Mouse (Mus musculus) urinary bladder, postnatal 4 days (tissue): ENCODE measurements around the gene Dnah7b.
A peak's percentile ranks its signal among the peaks of the same experiment; 100 is the strongest.
"Not testable (repeated sequence)": the region's sequence is repeated elsewhere in the genome, so short reads cannot be mapped to it uniquely, and the experiment has no call there.

ENCODE experiments used
- DNase-seq, 2 experiments: peaks; one replicate each; pipeline ENCODE4 v3.0.0; 2021 to 2022; ENCODE audit warnings: low spot score in 2 of 2

Dnah7b gene

DNA sequence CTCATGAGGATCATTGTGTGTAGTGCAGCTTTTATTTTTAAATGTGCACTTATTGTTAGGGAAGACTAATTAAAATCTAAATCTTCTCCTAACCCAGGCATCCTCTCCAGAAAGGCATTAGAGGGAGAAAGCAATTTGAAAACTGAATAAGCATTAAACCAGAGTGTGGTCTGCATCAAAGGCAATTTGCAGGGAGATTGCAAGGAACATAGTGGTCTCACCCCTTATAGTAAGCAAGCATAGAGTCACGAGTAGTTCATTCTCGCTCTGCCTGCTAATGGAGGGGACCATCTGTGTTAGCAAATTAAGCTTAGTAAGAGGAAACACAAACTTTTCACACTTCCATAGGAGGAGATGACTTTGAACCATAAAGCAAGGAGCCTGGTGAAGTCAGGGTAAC, 228.3 kb downstream of the Dnah7b start:
- DNase-seq: not testable (repeated sequence)

DNA sequence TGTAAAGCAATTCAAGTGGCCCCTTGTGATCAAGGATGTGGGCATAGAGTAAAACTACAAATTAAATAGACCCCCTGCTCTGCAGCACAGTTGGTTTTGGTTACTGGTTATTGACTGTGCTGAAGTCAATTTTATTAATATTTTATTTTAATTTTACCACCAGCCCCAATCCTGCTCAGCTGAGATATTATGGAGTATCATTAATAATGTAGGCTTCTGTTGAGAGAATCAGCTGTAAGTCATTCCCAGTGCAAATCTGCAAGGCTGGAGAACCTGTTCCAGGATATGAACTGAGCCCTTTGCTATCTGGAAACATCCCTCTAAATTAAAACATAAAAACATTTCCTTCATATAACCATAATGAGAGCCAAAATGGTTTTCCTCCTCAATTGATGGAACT, 259.8 kb downstream of the Dnah7b start:
- DNase-seq: not testable (repeated sequence)

DNA sequence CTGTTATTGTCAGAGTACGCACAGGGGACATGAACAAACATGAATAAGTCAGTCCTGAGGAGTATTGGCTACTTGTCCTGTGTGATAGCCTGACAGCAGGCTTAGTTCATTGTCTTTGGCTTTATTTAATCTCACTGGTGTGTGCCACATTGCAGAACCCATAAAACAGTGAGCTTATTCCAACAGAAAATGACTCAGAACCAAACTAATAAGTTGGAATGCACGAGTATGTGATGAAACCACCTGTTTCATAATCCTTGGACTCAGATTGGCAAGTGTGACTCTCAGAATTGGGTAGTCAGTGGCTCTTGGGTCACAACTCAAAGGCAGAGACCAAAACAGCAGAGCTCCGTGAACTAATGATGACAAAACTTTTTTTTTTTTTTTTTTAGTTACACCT, 279.2 kb downstream of the Dnah7b start:
- DNase-seq: not testable (repeated sequence)

DNA sequence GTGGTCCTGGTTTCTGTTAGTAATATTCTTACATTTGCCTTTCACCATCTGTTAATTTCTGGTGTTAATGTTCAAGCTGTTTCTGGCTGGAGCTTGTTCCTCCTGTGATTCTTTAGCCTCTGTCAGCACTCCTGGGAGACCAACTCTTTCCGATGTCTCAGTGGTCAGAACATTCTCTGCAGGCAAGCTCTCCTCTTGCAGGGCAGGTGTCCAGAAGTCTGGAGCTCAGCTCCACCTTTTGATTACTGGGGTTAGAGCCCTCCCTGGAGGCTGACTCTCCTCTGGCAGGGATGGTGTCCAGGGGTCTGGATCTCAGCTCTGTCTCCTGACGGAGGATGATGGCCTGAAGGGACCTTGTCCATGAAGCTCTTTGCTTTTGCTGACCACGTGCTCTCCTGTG, 314.5 kb downstream of the Dnah7b start:
- not testable (repeated sequence) for DNase-seq

DNA sequence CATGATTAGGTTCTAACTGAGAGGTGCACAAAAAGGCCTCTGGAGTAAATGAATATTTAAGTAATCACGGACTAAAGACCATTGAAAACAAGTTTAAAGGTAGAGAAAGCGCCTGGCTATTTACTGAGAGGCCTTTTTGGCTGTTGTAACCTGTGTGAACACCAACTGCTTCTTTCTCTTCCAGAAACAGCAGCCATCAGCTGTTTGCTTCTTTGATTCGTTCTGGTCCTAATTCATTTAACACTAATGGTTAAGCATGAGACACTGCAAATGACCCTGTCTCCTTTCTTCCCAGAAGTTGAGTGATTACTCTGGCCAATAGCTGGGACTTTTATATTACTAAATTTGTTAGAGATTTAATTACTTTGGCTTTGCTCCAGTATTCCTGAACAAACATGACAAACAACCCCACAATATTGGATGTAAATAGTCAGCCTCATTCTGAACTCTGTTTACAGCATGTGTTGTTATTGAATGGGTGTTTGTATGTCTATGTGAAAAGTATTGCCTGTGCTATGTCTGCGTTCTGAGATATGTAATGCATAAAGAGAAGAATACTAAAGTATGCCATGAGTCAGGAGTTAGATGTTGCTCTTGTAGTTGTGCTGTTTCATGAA, 328.7 kb downstream of the Dnah7b start:
- not testable (repeated sequence) for DNase-seq

DNA sequence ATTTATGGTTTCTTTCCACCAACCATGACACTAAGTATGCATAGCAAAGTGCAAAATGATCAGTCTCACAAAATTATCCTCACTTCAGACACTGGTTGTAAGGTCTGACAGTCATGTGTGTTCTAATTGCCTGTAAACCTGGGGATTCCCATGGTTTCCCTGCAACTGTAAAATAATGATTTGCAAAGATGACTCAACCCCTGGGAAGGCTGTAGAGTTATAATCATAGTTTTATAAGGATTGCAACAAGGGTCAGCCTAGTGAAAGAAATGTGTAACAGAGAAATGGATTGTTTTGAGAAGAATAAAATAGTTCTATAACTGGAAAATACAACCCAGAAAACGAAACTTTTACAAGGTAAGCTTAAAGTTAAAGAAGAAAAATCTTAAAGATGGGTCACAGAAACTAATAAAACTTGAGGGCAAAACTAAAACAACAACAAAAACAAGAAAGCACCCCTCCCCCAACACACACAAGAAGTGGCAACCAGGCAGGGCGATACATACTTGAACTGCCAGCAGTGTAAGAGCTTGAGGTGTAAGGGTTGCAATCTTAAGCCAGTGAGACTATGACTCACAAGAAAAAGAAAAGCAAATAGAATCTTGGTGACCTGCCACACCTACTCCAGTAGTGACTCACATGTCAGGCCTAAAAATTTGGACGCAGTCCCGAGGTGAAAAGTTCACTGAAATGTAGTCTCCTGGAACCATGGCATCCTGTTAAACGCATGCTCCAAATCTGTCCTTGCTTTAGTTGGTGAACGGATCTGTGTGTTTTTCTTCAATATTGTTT, 342.4 kb downstream of the Dnah7b start:
- DNase-seq: peak in 1 of 2 experiments; percentile 24

DNA sequence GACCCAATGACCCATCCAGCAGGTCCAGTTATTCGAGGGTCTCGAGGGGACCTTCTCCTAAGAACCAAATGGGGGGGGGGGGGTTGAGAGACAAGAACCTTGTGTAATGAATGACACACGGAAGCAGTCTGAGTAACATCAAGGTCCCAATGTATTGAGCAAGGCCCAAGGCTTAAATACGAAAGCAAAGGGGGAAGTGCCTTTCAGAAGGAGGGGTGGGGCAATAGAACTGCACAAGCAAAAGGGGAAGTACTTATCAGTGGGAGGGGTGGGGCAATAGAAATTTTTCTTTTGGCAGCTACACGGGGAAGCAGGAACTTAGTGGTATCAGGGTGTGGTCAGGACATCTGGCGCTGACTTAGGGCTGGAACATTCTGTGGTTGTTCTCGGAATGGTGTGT, 348.7 kb downstream of the Dnah7b start:
- not testable (repeated sequence) for DNase-seq

DNA sequence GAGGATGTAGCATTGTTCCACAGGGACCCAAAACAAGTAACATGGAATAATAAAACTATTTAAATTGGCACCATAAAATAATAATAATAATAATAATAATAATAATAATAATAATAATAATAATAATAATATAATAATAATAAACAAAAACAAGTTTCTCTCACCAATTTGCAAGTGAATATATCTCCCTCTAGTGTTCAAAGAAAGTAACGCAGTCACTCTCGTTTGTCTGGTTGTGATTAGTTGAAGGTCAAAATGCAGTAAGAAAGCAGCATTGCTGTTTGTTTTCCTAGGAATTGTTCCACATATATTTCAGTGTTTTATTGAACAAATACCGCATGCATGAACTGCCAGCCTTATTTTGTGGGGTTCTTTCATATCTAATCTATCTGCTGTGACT, 350.8 kb downstream of the Dnah7b start:
- DNase-seq: not testable (repeated sequence)

DNA sequence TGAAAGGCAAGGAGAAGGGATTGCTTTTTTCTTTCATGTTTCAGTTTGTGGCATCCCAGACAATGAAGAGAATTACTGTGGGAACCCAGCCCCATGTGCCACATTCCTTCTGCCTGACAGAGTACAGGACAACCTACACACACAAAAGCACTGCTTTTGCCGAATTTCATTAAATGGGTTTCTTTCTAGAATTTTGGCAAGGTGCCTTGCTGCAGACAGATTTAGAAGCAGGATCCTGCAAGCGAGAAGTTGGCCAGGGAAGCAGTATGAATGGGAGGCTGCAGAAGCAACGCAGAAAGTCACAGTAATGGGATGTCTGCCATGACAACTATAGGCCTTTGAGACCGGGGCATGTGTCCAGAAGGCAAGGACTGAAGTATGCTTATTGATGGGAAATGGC, 352.9 kb downstream of the Dnah7b start:
- DNase-seq: not testable (repeated sequence)
